Mouse (Mus musculus) kidney, embryonic 15.5 days (tissue): ENCODE results near the gene Ttll1. TPM values are rescaled to one million over a fixed set of nuclear protein-coding genes. Genes with fewer than 3 reads are reported as not detected.

Source experiments
- ATAC-seq: fragments of 200-750 bp; cut with Nextera tagmentation; replicated peaks from 2 replicates; pipeline ENCODE4 v1.8.0; 2017; ENCODE audit warnings: moderate TSS enrichment; ENCODE audit not compliant: low FRiP score
- H3K27ac ChIP-seq: fragments of 300-500 bp; sonication (generic); 2 replicates; pipeline ENCODE4 v1.5.1; 2015; ENCODE audit warnings: mild to moderate bottlenecking, inconsistent platforms
- H3K27me3 ChIP-seq: fragments of 300-500 bp; sonication (generic); 2 replicates; pipeline ENCODE4 v1.6.1; 2015; ENCODE audit warnings: inconsistent platforms
- H3K36me3 ChIP-seq: fragments of 300-500 bp; sonication (generic); 2 replicates; pipeline ENCODE4 v1.6.1; 2015; ENCODE audit warnings: inconsistent platforms
- H3K4me1 ChIP-seq: fragments of 300-500 bp; sonication (generic); 2 replicates; pipeline ENCODE4 v1.6.1; 2015; ENCODE audit warnings: inconsistent platforms
- H3K4me2 ChIP-seq: fragments of 300-500 bp; sonication (generic); 2 replicates; pipeline ENCODE4 v1.6.1; 2015; ENCODE audit warnings: moderate library complexity, mild to moderate bottlenecking, inconsistent platforms
- H3K4me3 ChIP-seq: fragments of 300-500 bp; sonication (generic); replicated peaks from 2 replicates; pipeline ENCODE4 v1.5.1; 2015; ENCODE audit warnings: mild to moderate bottlenecking, inconsistent platforms
- H3K9ac ChIP-seq: fragments of 300-500 bp; sonication (generic); 2 replicates; pipeline ENCODE4 v1.6.1; 2015; ENCODE audit warnings: mild to moderate bottlenecking, inconsistent platforms
- H3K9me3 ChIP-seq: fragments of 300-500 bp; sonication (generic); replicated peaks from 2 replicates; pipeline ENCODE4 v1.6.1; 2016; ENCODE audit warnings: inconsistent platforms
- WGBS: fragments of 180-500 bp; shearing (Covaris S2); methylation state at CpG from one replicate; pipeline ENCODE4 v1.1.7; 2015; ENCODE audit warnings: mixed read lengths; 5-methylcytosine and 5-hydroxymethylcytosine counted together
- polyA plus RNA-seq: library from polyadenylated mRNA; unstranded; fragments of >200 nt; fragmentation: Nextera tagmentation; extraction: Ambion mirVana; gene quantifications from 2 replicates; pipeline ENCODE4 v1.2.1, GENCODE M21; 2015

Ttll1 gene
- polyA plus RNA-seq, 1 experiment from 2014 or later: 28.7 TPM

DNA sequence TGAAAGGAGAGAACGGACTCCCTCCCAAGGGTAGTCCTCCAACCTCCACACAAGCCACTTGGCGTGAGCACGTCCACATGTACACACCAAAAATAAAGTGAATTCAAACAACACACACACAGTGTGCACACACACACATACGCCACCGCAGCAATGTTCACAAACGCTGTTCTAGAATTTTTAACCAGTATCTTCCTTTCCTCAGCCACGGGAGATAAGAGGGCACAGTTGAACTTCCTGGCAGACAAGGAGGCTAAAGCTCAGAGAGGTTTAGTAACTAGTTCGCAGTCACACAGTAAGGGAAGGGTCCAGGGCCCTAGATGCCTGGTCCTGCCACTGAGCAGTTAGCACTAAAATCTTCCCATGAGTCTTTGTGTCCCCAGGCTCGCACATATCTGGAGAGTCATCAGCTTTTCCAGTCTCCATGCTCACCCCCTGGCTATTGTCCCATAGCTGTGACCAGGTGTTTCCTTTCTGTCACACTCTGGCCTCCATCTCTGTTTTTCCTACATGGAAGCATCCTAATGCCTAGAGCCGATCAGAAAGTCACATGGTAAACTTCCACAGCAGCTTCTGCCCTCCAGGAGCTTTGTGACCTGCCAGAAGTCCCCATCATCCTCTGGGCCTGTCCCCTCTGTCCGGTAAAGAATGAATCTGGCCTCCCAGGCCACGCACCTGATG, 34.0 kb downstream of the Ttll1 start:
- ATAC-seq: no peak
- H3K27ac ChIP-seq: no peak overlapping the region
- H3K4me2 ChIP-seq: no peak overlapping the region
- H3K27me3 ChIP-seq: no peaks in the 10 kb centered on the region
- H3K9ac ChIP-seq: 0 out of 2 replicates have a peak overlapping the region, but pooled peaks have one; percentile 14
- H3K9me3 ChIP-seq: no peaks in the 10 kb centered on the region
- H3K4me3 ChIP-seq: no peak overlapping the region
- WGBS: 75% methylated on average over 12 of the region's 12 CpGs
- H3K4me1 ChIP-seq: peaks cover 24% of the 10 kb centered on the region
- H3K36me3 ChIP-seq: no peaks in the 10 kb centered on the region

DNA sequence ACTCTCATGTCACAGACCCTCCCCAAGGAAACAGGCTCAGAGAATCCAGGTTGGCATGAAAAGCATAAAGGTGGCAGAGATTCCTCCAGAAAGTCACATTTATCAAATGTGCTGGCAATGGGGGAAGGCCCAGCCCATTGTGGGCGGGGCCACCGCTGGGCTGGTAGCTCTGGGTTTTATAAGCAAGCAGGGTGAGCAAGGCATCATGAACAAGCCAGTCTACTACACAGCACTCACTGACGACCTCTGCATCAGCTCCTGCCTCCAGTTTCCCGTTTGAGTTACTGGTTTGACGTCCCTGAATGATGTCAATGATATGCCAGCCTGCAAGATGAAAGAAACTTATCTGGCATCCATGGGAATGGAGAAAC, 36.2 kb downstream of the Ttll1 start:
- Histone ChIP-seq H3K9me3 (no peaks in the 10 kb centered on the region), H3K27me3 (no peaks in the 10 kb centered on the region), H3K27ac (peak overlapping the region; percentile 38), H3K36me3 (no peaks in the 10 kb centered on the region), H3K4me2 (no peak overlapping the region), H3K4me3 (no peak overlapping the region), H3K4me1 (peaks cover 32% of the 10 kb centered on the region), H3K9ac (no peak overlapping the region)
- WGBS: 22% methylated on average over 5 of the region's 5 CpGs
- ATAC-seq: no peak

DNA sequence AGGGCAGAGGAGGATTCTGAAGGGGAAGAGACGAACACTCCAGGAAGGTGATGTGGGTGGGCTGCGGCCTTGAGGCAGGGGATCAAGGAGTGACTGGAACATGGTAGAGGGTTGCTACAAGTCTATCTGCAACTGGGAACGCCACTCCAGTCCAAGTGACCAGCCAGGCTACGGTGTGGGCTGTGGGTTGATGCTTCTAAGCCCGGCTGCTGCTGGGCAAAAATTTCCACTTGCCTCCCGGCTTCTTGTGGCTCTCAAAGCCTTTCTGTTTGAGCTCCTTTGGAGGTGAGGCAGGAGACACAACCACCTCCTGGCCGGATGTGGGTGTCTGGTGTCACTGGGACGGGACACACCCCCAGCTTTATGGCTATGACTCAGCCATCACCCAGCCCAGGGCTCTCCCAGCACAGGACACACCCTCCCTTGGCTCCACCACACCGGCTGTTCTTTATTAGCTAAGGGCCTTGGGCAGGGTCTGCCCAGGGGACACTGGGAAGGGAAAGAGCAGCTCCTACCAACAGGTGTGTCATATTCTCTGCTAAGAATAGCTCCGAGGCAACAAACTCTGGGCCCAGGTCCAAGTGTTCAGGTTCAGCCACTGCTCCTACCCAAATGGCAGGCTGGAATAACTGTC, 36.7 kb downstream of the Ttll1 start:
- Histone ChIP-seq H3K4me2 (no peak overlapping the region), H3K4me3 (no peak overlapping the region), H3K27me3 (no peaks in the 10 kb centered on the region), H3K27ac (peak overlapping the region; percentile 38), H3K9ac (no peak overlapping the region), H3K36me3 (no peaks in the 10 kb centered on the region), H3K4me1 (peaks cover 30% of the 10 kb centered on the region), H3K9me3 (no peaks in the 10 kb centered on the region)
- peak; percentile 79 for ATAC-seq
- WGBS: 39% methylated on average over 10 of the region's 10 CpGs

DNA sequence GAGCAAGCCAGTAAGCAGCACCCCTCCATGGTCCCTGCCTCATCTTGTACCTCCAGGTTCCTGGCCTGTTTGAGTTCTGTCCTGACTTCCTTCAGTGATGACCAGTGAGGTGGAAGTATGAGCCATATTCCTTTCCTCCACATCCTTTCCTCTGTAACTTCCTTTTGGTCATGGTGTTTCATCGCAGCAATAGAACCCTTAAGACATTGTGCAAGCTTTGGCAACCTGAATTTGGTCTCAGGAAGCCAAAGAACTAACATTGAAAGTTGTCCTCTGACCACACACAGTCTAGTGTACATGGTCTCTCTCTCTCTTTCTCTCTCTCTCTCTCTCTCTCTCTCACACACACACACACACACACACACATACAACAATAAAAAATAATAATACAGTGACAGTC, 37.4 kb downstream of the Ttll1 start:
- H3K4me2 ChIP-seq: no peak overlapping the region
- 93% methylated on average over 1 of the region's 1 CpGs for WGBS
- no peak overlapping the region for H3K27ac ChIP-seq

DNA sequence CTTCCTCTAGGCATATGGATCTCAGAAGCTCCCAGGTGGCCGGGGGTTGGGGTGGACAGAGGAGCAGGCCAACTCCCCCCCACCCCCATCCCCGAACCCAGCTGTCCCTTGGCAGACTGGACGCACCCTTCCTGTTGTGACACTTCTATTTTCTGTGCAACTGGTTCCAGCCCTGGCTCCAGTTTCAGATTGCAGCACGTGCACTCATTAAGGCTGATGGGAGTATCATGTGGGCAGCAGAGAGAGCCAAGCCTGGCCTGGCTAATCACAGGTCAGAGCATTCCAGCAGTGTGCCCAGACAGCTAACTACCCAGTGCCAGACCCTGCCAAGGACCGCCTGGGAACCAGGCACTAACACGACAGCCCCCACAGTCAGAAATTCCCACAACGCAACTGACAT, 39.2 kb downstream of the Ttll1 start:
- Histone ChIP-seq H3K27me3 (no peaks in the 10 kb centered on the region), H3K27ac (peak overlapping the region; percentile 7; the same call in 1 of the 2 replicates), H3K36me3 (no peaks in the 10 kb centered on the region), H3K4me2 (no peak overlapping the region), H3K9ac (no peak overlapping the region), H3K4me1 (peaks cover 33% of the 10 kb centered on the region), H3K9me3 (no peaks in the 10 kb centered on the region), H3K4me3 (no peak overlapping the region)
- 42% methylated on average over 7 of the region's 7 CpGs for WGBS
- 0 out of 2 replicates have a peak, but pooled peaks have one; percentile 32 for ATAC-seq

More for the DNA sequence above, 37.4 kb downstream of the Ttll1 start:
- peaks cover 25% of the 10 kb centered on the region for H3K4me1 ChIP-seq
- H3K36me3 ChIP-seq: no peaks in the 10 kb centered on the region
- no peak for ATAC-seq
- H3K4me3 ChIP-seq: no peak overlapping the region
- no peak overlapping the region for H3K9ac ChIP-seq
- no peaks in the 10 kb centered on the region for H3K9me3 ChIP-seq
- H3K27me3 ChIP-seq: no peaks in the 10 kb centered on the region

DNA sequence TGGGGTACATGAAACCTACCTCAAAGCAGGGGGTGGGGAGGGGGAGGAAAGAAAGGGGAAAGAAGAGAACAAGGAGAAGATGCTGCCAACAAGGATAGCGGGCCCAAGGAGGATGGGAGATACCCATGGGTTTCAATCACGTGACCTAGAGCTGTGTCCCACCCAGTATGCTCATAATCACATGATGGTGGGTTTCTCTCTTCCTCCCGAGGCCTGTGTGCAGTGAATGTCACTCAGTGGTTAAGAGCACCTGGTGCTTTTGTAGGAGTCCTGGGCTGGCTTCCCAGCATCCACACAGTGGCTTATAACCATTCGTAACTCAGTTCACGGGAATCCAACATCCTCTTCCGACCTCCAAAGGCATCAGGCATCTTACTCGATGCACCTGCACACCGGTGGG, 40.2 kb downstream of the Ttll1 start:
- Histone ChIP-seq H3K27me3 (no peaks in the 10 kb centered on the region), H3K9ac (no peak overlapping the region), H3K4me1 (peaks cover 42% of the 10 kb centered on the region), H3K27ac (no peak overlapping the region), H3K4me3 (no peak overlapping the region), H3K9me3 (no peaks in the 10 kb centered on the region), H3K4me2 (no peak overlapping the region), H3K36me3 (no peaks in the 10 kb centered on the region)
- 84% methylated on average over 8 of the region's 8 CpGs for WGBS
- no peak for ATAC-seq

DNA sequence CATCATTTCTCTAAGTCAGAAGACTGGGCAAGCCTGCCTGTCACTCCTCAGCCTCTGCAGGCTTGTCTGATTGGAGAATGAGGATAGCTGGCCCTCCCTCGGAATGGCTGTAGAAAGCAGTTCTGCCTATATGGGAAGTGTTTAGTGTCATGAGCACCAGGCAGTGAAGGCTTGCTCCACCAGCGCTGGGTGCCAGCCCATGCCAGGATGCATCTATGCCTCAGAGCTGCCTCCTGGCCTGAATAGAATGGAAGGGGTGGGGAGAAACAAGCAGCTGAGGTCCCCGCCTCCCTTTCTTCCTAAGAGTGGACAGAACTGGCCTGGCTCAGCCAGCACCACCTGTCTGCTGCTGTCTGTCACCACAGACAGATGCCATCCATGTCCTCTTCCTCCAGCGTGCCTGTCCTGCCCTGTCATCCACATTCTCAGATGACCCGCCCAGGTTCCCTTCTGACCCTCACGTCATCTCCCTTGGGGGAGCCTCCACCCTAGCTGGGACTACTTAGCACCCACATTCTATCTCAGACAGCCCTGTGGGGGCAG, 41.3 kb downstream of the Ttll1 start:
- Histone ChIP-seq H3K27me3 (no peaks in the 10 kb centered on the region), H3K9ac (no peak overlapping the region), H3K4me1 (peaks cover 43% of the 10 kb centered on the region), H3K4me3 (no peak overlapping the region), H3K36me3 (no peaks in the 10 kb centered on the region), H3K9me3 (no peaks in the 10 kb centered on the region), H3K4me2 (no peak overlapping the region), H3K27ac (no peak overlapping the region)
- ATAC-seq: no peak
- 71% methylated on average over 6 of the region's 6 CpGs for WGBS

DNA sequence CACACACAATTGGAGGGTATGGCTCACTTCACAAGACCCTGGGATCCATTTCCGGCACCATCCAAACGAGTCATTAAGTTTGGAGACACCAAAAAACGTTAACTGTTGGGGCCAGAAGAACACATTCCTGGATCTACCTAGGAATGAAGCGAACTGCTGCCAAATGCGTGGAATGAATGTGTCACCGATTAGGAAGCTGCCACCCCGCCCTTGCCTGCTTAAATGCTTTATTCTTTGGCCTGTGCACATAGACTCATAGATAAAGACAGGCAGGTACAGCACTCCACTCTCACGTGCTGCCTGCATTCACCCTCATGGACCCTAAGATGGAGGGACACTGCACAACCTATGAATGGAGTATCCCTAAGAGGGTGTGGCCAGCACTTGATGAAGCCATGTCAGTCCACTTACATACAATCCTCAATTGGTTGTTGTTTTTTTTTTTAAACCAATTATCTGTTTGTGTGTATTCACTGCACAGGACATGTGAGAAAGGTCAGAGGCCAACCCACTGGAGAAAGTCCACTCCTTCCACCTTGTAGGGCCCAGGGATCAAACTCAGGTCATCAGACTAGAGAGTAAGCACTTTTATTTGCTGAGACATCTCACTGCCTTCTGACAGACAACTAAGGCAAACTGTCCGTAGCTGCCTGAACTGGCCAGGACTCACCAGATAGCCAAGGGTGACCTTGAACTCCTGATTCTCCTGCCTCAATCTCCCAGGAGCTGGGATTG, 43.3 kb downstream of the Ttll1 start:
- Histone ChIP-seq H3K9me3 (no peaks in the 10 kb centered on the region), H3K4me1 (peaks cover 46% of the 10 kb centered on the region), H3K4me2 (no peak overlapping the region), H3K36me3 (no peaks in the 10 kb centered on the region), H3K27ac (no peak overlapping the region), H3K9ac (no peak overlapping the region), H3K27me3 (no peaks in the 10 kb centered on the region), H3K4me3 (no peak overlapping the region)
- WGBS: 68% methylated on average over 9 of the region's 9 CpGs
- ATAC-seq: no peak

DNA sequence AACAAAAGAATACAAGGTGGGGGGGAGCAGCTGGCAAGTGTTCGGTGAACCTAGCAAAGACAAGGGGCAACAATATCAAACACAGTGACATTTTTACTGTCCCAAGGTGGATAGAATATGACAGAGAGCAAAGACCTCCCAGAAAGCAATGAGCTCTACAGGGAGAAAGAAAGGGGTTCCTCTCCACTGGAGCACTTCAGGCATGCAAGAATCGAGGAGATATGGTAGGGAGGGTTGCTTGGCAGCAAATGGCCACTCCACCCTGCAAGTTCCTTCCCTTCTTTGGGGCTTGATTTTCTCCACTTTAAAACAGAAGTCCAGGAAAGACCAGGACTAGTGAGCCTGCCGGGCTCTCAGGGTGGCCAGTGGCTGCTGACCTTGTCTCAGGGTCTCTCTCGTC, 44.4 kb downstream of the Ttll1 start:
- Histone ChIP-seq H3K4me1 (peaks cover 41% of the 10 kb centered on the region), H3K36me3 (no peaks in the 10 kb centered on the region), H3K27me3 (no peaks in the 10 kb centered on the region), H3K9ac (no peak overlapping the region), H3K4me2 (no peak overlapping the region), H3K27ac (0 out of 2 replicates have a peak overlapping the region, but pooled peaks have one; percentile 18), H3K4me3 (no peak overlapping the region), H3K9me3 (no peaks in the 10 kb centered on the region)
- 34% methylated on average over 4 of the region's 4 CpGs for WGBS
- ATAC-seq: no peak

DNA sequence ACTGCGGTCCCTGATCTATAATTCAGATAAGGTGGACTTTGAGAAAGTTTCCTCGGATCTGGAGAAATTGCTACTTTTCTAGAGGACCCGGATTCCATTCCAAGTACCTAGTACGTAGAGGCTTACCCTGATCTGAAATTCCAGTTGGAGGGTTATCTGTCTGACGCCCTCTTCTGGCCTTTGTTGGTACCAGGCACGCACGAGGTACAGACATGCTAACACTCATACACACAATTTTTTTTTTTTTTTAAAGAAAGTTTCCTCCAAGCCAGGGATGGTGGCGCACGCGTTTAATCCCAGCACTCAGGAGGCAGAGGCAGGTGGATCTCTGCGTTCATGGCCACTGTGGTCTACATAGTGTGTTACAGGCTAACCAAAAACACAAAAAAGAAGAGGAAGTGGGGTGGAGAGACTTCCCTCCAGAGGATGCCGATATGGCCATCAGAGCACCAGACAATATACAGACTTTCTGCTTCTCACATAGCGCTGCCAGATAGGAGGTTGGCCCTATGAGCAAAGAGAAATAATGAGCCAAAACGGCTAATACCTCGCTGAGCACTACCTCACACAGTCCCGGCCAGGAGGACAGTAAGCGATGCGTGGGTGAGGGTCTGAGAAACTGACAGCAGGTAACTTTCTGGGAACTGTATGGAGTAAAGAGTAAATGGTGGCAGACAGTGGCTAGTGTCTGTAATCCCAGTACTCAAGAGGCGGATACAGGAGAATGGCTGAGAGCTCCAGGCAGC, 45.6 kb downstream of the Ttll1 start:
- Histone ChIP-seq H3K4me1 (peaks cover 38% of the 10 kb centered on the region), H3K27me3 (no peaks in the 10 kb centered on the region), H3K4me3 (peak overlapping the region; percentile 85), H3K27ac (peak overlapping the region; percentile 72), H3K9ac (no peak overlapping the region), H3K36me3 (no peaks in the 10 kb centered on the region), H3K4me2 (peak overlapping the region; percentile 82), H3K9me3 (no peaks in the 10 kb centered on the region)
- ATAC-seq: no peak
- 78% methylated on average over 19 of the region's 19 CpGs for WGBS

DNA sequence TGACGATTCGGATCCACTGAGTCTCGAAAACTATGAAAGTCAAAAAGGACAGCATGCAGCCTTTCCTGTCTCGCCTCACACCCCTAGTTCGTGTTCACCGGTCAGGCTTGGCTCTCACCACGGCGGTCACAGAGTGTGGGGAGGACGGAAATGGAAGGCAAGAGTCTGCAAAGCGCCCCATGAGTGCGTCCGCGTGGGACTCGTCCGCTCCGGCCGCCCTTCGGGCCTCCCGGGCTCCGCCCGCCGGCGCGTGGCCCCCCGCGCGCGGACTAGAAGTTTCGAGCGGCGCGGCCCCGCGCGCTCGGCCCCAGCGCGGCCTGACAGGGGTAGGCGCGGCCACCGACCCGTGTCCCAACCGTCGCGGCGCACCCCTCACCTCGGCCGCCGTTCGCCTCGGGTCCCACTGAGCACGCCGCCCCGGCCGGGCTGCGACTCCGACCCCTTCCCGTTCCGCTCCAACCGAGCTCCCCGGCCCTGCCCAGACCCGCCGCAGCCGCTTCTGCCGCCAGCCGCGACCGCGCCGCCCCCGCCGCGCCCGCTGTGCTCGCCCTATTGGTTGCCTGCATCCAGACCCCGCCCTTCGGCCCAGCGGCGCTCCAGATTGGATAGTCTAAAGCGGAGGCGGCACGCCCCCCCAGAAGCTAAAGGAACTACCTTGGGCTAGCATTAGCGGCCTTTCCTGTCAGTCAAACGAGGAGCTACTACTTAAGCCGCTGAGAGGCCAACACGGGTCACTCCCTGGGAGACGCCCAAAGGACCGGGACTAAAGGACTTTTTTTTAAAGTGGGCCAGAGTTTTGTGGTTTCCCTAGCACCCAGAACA, 46.4 kb downstream of the Ttll1 start, which contains the start of gene Pacsin2:
Pacsin2 (minus strand) TSS at position 524 of the 822 bp plus-strand sequence.
- H3K4me1 ChIP-seq: peaks cover 38% of the 10 kb centered on the region
- H3K4me3 ChIP-seq: peak within 1 kb of the TSS; percentile 85
- H3K9ac ChIP-seq: peak within 1 kb of the TSS; percentile 79
- ATAC-seq: peak; percentile 99
- peak within 1 kb of the TSS; percentile 82 for H3K4me2 ChIP-seq
- peak within 1 kb of the TSS; percentile 84 for H3K27ac ChIP-seq
- H3K36me3 ChIP-seq: no peaks in the 10 kb centered on the region
- under 1% methylated on average over 87 of the region's 88 CpGs for WGBS
- H3K27me3 ChIP-seq: no peaks in the 10 kb centered on the region
- no peaks in the 10 kb centered on the region for H3K9me3 ChIP-seq
